Mouse (Mus musculus): Measurements from ENCODE around the gene Spats1.
"Not testable (repeated sequence)": the region's sequence is repeated elsewhere in the genome, so short reads cannot be mapped to it uniquely, and the experiment has no call there.

Gene Spats1

GRCm38 (mm10) chr17:45490532-45491154 lies 15.4 kb upstream of the Spats1 start:
- DNase-seq (ENCODE audit: low read depth, low spot score), result no peak

GRCm38 (mm10) chr17:45489736-45490135 lies 14.5 kb upstream of the Spats1 start:
- DNase-seq (ENCODE audit: low read depth, low spot score), result no peak

- no peak for DNase-seq (ENCODE audit: low read depth, low spot score)
Observed at GRCm38 (mm10) chr17:45488321-45489254, 13.4 kb upstream of the Spats1 start.

- DNase-seq (ENCODE audit: low read depth, low spot score), result no peak
Observed at GRCm38 (mm10) chr17:45487216-45487615, 12.0 kb upstream of the Spats1 start.

- no peak for DNase-seq (ENCODE audit: low read depth, low spot score)
Observed at GRCm38 (mm10) chr17:45485581-45485980, 10.4 kb upstream of the Spats1 start.

GRCm38 (mm10) chr17:45480429-45480828 lies 5.2 kb upstream of the Spats1 start:
- no peak for DNase-seq (ENCODE audit: low read depth, low spot score)

- no peak for DNase-seq (ENCODE audit: low read depth, low spot score)
Observed at GRCm38 (mm10) chr17:45478234-45478825, 3.1 kb upstream of the Spats1 start.

- DNase-seq (ENCODE audit: low read depth, low spot score), result no peak
Observed at GRCm38 (mm10) chr17:45474146-45474545, 1.1 kb downstream of the Spats1 start.

- DNase-seq (ENCODE audit: low read depth, low spot score), result no peak
Observed at GRCm38 (mm10) chr17:45473667-45474066, 1.5 kb downstream of the Spats1 start.

- DNase-seq (ENCODE audit: low read depth, low spot score), result no peak
Observed at GRCm38 (mm10) chr17:45470726-45471125, 4.5 kb downstream of the Spats1 start.

GRCm38 (mm10) chr17:45468302-45468701 lies 6.9 kb downstream of the Spats1 start:
- DNase-seq (ENCODE audit: low read depth, low spot score), result no peak

GRCm38 (mm10) chr17:45466701-45467100 lies 8.5 kb downstream of the Spats1 start:
- DNase-seq (ENCODE audit: low read depth, low spot score), result no peak

- no peak for DNase-seq (ENCODE audit: low read depth, low spot score)
Observed at GRCm38 (mm10) chr17:45464255-45464654, 11.0 kb downstream of the Spats1 start.

- no peak for DNase-seq (ENCODE audit: low read depth, low spot score)
Observed at GRCm38 (mm10) chr17:45462506-45462905, 12.7 kb downstream of the Spats1 start.

GRCm38 (mm10) chr17:45459062-45459461 lies 16.2 kb downstream of the Spats1 start:
- DNase-seq (ENCODE audit: low read depth, low spot score), result no peak

- no peak for DNase-seq (ENCODE audit: low read depth, low spot score)
Observed at GRCm38 (mm10) chr17:45458516-45458915, 16.7 kb downstream of the Spats1 start.

GRCm38 (mm10) chr17:45457487-45457886 lies 17.7 kb downstream of the Spats1 start:
- no peak for DNase-seq (ENCODE audit: low read depth, low spot score)

GRCm38 (mm10) chr17:45456260-45457152 lies 18.7 kb downstream of the Spats1 start:
- DNase-seq (ENCODE audit: low read depth, low spot score), result no peak

GRCm38 (mm10) chr17:45455783-45456182 lies 19.4 kb downstream of the Spats1 start:
- not testable (repeated sequence) for DNase-seq (ENCODE audit: low read depth, low spot score)

GRCm38 (mm10) chr17:45454794-45455193 lies 20.4 kb downstream of the Spats1 start:
- no peak for DNase-seq (ENCODE audit: low read depth, low spot score)

- no peak for DNase-seq (ENCODE audit: low read depth, low spot score)
Observed at GRCm38 (mm10) chr17:45452271-45452670, 22.9 kb downstream of the Spats1 start.
